Mouse (Mus musculus) kidney, adult 2 months (tissue): Measurements from ENCODE around the gene Mapk8. TPM values are rescaled to one million over a fixed set of nuclear protein-coding genes. Genes with fewer than 3 reads are reported as not detected.
A peak's percentile ranks its signal among the peaks of the same experiment; 100 is the strongest.

Source experiments
- DNase-seq: peaks from one replicate; pipeline ENCODE4 v3.0.0; 2021
- H3K27ac ChIP-seq: fragments of 200-500 bp; 2 replicates; pipeline ENCODE4 v1.5.1; 2012; ENCODE audit warnings: low read depth, low read length, control low read depth, inconsistent platforms; ENCODE audit not compliant: insufficient read depth
- H3K27me3 ChIP-seq: fragments of 200-500 bp; replicated peaks from 2 replicates; pipeline ENCODE4 v1.6.1; 2012; ENCODE audit warnings: mild to moderate bottlenecking, moderate library complexity, low read length, inconsistent platforms; ENCODE audit not compliant: control insufficient read depth, insufficient read depth
- H3K36me3 ChIP-seq: fragments of 200-500 bp; 2 replicates; pipeline ENCODE4 v1.6.1; 2012; ENCODE audit warnings: mild to moderate bottlenecking, moderate library complexity, low read length, inconsistent platforms; ENCODE audit not compliant: control insufficient read depth, insufficient read depth
- H3K4me1 ChIP-seq: fragments of 200-500 bp; 2 replicates; pipeline ENCODE4 v1.6.1; 2011; ENCODE audit warnings: low read length; ENCODE audit not compliant: control insufficient read depth, insufficient read depth
- H3K4me3 ChIP-seq: fragments of 200-500 bp; 2 replicates; pipeline ENCODE4 v1.5.1; 2011; ENCODE audit warnings: mild to moderate bottlenecking, low read depth, low read length, control low read depth; ENCODE audit not compliant: insufficient read depth
- CTCF ChIP-seq: fragments of 200-500 bp; conservative IDR thresholded peaks from 2 replicates; pipeline ENCODE4 v1.5.1; 2011; ENCODE audit warnings: low read depth, mild to moderate bottlenecking, control low read depth, low read length, moderate library complexity, mixed read lengths; ENCODE audit not compliant: insufficient read depth, insufficient read length
- POLR2A ChIP-seq: fragments of 200-500 bp; IDR thresholded peaks from one replicate; pipeline ENCODE4 v1.6.1; 2011; ENCODE audit warnings: low read depth, low read length, control low read depth
- WGBS: fragments of 180-500 bp; shearing (Covaris S2); methylation state at CpG from one replicate; pipeline ENCODE4 v1.1.7; 2018; 5-methylcytosine and 5-hydroxymethylcytosine counted together
- polyA plus RNA-seq: library from polyadenylated mRNA; depleted of rRNA; stranded (reverse); fragments of >200 nt; gene quantifications from 2 replicates; pipeline ENCODE4 v1.2.3, GENCODE M21; 2012

Mapk8 gene
- polyA plus RNA-seq, 1 experiment = 9.5 TPM

GRCm38 (mm10) chr14:33371248-33371647 lies 75.7 kb downstream of the Mapk8 start:
- 12% methylated on average over 3 of the region's 3 CpGs for WGBS
- H3K4me1 ChIP-seq = no peaks in the 10 kb centered on the region
- peak; percentile 74 for DNase-seq
- H3K27ac ChIP-seq = no peak overlapping the region
- H3K27me3 ChIP-seq = no peaks in the 10 kb centered on the region
- TF ChIP-seq CTCF (peak; percentile 88), POLR2A (no peak)
- H3K36me3 ChIP-seq = no peaks in the 10 kb centered on the region
- no peak overlapping the region for H3K4me3 ChIP-seq

GRCm38 (mm10) chr14:33370056-33370455 lies 76.9 kb downstream of the Mapk8 start:
- Histone ChIP-seq H3K36me3 (no peaks in the 10 kb centered on the region), H3K4me1 (no peaks in the 10 kb centered on the region), H3K4me3 (no peak overlapping the region), H3K27me3 (no peaks in the 10 kb centered on the region), H3K27ac (no peak overlapping the region)
- 8% methylated on average over 7 of the region's 7 CpGs for WGBS
- peak; percentile 33 for DNase-seq
- no peak for TF ChIP-seq CTCF
- TF ChIP-seq POLR2A = no peak

- Histone ChIP-seq H3K27ac (no peak overlapping the region), H3K4me3 (no peak overlapping the region), H3K36me3 (no peaks in the 10 kb centered on the region), H3K4me1 (no peaks in the 10 kb centered on the region), H3K27me3 (no peaks in the 10 kb centered on the region)
- 74% methylated on average over 12 of the region's 12 CpGs for WGBS
- DNase-seq = no peak
- no peak for TF ChIP-seq CTCF
- no peak for TF ChIP-seq POLR2A
These were observed 77.6 kb downstream of the Mapk8 start for GRCm38 (mm10) chr14:33369375-33369774.

- 67% methylated on average over 30 of the region's 30 CpGs for WGBS
- no peak for DNase-seq
- TF ChIP-seq CTCF (no peak), POLR2A (no peak)
These were observed 79.8 kb downstream of the Mapk8 start for GRCm38 (mm10) chr14:33366891-33367777.

GRCm38 (mm10) chr14:33364061-33364460 lies 82.9 kb downstream of the Mapk8 start:
- Histone ChIP-seq H3K27ac (no peak overlapping the region), H3K27me3 (no peaks in the 10 kb centered on the region), H3K4me1 (no peaks in the 10 kb centered on the region), H3K36me3 (no peaks in the 10 kb centered on the region), H3K4me3 (no peak overlapping the region)
- WGBS = 95% methylated on average over 2 of the region's 2 CpGs
- no peak for TF ChIP-seq POLR2A
- no peak for TF ChIP-seq CTCF
- no peak for DNase-seq

More at GRCm38 (mm10) chr14:33366891-33367777, 79.8 kb downstream of the Mapk8 start:
- no peak overlapping the region for H3K4me3 ChIP-seq
- H3K36me3 ChIP-seq = no peaks in the 10 kb centered on the region
- H3K27me3 ChIP-seq = no peaks in the 10 kb centered on the region
- H3K27ac ChIP-seq = no peak overlapping the region
- no peaks in the 10 kb centered on the region for H3K4me1 ChIP-seq

- WGBS = 86% methylated on average over 5 of the region's 5 CpGs
- no peak for DNase-seq
- no peak overlapping the region for H3K27ac ChIP-seq
- no peaks in the 10 kb centered on the region for H3K36me3 ChIP-seq
- no peak overlapping the region for H3K4me3 ChIP-seq
- H3K4me1 ChIP-seq = no peaks in the 10 kb centered on the region
- H3K27me3 ChIP-seq = no peaks in the 10 kb centered on the region
- TF ChIP-seq CTCF = no peak
- no peak for TF ChIP-seq POLR2A
These were observed 83.3 kb downstream of the Mapk8 start for GRCm38 (mm10) chr14:33363611-33364010.

- TF ChIP-seq CTCF = no peak
- no peak for TF ChIP-seq POLR2A
- DNase-seq = no peak
- 44% methylated on average over 10 of the region's 10 CpGs for WGBS
These were observed 84.2 kb downstream of the Mapk8 start for GRCm38 (mm10) chr14:33362807-33363206.

More at GRCm38 (mm10) chr14:33362807-33363206, 84.2 kb downstream of the Mapk8 start:
- H3K4me3 ChIP-seq = no peak overlapping the region
- no peak overlapping the region for H3K27ac ChIP-seq
- H3K4me1 ChIP-seq = no peaks in the 10 kb centered on the region
- no peaks in the 10 kb centered on the region for H3K36me3 ChIP-seq
- H3K27me3 ChIP-seq = no peaks in the 10 kb centered on the region
